Mouse (Mus musculus): Measurements from ENCODE around the gene Ssc5d.

The Ssc5d gene

GRCm38 (mm10) chr7:4948386-4948785, 22.8 kb downstream of the Ssc5d start:
- no peak for DNase-seq (ENCODE audit: low spot score)

DNA sequence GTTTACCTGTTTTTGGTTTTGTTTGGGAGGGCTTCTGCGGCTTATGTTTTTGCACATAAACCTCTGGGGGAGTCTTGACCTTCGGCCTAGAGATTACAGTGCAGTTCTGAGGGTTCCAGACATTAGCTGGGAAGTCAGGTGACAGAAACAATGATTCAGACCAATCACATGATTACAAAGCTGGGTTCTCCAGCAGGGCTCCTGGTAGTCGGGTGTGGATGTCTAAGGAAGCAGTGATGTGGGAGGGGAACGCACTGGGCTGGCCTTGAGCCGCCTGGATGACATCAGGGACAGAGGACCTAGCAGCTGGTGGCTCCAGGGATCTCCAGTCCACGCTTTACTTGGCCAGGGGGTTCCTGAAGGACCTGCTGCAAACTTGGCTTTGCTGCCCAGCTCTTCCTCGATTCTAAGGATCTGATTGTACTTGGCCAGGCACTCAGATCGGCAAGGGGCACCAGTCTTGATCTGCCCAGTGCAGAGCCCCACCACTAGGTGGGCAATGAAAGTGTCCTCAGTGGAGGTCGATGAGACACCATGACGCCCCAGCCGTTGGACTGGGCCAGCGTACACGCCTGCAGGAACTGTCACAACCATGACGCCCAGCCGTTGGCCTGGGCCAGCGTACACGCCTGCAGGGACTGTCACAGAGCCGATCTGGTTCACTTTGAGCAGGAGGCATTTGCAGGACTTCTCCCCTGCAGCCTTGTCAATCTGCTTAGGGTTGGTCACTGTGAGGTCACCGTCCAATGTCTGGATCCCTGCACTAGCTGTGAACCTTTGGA, 25.2 kb downstream of the Ssc5d start:
- DNase-seq (ENCODE audit: low spot score): no peak

DNA sequence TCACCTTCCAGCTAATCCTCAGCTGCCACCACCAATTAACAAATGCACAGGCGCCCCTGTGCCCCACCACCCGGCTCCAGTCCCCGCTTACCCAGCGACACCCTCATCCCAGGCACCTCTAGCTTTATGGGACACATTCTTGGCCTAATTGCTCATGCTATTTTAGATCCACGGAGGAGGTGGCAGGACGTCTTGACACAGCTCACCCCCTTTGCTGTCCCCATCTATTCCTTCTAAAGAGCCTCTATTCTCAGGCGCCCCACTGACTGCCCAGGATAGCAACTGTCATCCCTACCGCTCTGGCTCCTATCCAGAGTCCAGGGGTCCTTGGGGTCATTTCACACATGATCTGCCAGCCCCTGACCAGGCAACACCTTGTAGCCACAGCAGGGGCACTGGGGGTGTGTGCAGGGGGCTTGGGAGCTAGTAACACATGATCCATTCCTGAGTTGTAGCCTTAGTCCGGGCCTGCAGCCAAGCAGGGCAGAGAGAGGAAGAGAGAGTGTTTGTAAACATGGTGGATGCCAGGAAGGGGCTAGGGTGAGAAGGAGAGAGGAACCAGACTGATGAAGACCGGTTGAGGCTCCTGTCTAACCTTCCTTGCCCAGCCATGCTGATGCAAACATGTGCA, 28.3 kb downstream of the Ssc5d start:
- DNase-seq (ENCODE audit: low spot score): no peak

DNA sequence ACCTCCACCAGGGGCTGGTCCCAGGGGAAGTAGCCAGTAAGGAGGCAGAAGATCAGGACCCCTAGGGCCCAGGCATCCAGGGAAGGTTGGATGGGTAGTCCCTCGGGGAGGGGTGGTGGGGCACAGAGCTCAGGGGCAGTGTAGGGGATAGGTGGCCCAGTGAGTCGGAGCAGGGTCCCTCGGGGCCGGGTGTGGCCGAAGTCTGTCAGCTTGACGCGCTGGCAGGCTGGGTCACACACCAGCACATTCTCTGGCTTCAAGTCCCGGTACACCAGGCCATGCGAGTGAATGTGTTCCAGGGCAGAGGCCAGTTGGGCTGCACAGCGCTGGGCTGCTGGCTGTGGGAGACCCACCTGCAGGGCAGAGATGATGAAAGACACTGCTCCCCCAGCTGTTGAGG, 31.8 kb downstream of the Ssc5d start:
- DNase-seq (ENCODE audit: low spot score): no peak

DNA sequence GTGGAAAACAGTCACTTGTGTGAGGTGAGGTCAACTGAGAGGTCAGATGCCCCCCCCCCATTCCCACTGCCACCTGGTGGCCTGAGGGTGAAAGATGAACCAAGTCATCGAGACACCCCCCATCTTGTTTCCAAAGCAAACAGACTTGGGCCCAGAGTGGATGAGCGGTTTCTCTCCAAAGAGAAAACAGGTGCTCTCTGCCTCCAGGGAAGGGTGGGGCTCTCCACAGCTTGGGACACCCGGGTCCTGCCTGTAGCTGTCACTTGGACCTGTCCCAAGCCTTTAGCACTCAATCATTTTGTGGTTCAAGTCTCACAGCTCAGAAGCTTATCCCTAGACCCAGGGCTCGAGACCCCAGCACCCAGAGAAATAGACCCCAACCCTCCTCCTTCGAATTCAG, 37.9 kb downstream of the Ssc5d start:
- no peak for DNase-seq (ENCODE audit: low spot score)

DNA sequence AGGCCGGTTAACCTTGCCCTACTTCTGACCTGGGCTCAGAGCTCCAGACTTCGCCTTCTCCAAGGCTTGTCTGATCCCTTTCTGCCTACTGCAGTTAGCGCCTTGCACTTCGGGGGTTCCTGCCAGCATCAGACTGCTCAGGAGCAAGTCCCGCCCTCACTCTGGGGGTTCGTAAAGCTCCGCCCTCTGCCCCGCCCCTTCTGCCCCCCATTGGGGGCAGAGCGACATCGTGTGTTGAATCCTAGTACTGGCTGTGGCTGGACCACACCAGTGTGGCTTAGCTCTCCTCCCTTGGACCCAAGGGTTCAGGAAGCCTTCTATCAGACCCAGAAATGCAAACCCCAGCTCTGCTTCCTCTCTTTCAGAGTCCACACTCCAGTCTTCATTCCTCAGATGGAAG, 38.7 kb downstream of the Ssc5d start, which contains the start of gene Sbk2:
Gene Sbk2 (minus strand): TSS at position 135 of the 400 bp plus-strand sequence.
- DNase-seq (ENCODE audit: low spot score): peak; percentile 43

GRCm38 (mm10) chr7:4964988-4965387, 39.4 kb downstream of the Ssc5d start:
- DNase-seq (ENCODE audit: low spot score): no peak

DNA sequence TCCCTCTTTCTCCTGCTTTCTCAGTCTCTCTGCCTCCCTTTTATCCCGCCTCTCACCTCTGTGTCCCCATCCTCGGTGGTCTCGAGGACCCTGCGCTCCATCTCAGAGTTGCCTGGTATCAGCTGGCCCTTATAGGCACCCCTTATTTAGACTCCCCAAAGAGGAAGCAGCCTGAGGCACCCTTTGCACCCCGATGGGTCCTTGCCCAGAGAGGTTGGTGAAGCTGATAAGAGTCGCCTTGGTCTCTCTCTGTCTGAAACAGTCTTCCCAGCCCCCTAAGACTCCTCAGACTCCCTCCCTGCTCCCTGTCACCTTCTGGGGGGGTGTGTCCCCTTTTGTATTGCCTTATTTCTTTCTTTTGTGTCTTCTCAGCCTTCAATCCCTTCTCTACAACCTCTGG, 45.5 kb downstream of the Ssc5d start, which contains the start of gene Sbk3:
Gene Sbk3 (minus strand): TSS at position 101 of the 400 bp plus-strand sequence.
- no peak for DNase-seq (ENCODE audit: low spot score)

GRCm38 (mm10) chr7:4971710-4972109, 46.1 kb downstream of the Ssc5d start:
- no peak for DNase-seq (ENCODE audit: low spot score)

- DNase-seq (ENCODE audit: low spot score): no peak
Measured at GRCm38 (mm10) chr7:4972321-4973047, 46.9 kb downstream of the Ssc5d start.

DNA sequence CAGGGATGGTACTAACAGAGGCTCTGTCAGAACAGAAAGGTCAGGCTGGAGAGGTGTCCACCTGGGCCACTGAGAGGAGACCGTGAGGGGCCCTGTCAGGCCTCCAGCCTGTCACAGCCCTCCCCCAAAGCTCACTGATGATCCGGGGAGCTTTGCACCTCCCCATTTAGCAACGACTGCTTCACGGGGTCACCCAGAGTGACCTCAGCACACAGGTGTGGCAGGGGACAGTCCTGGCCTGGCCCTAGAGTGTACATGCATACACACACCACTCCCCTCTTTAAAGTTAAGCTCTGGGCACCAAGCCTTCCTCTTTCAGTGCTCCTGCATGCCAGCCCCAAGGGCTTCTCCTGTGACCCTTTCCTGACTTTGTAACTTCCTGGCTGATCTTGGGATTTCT, 49.9 kb downstream of the Ssc5d start:
- DNase-seq (ENCODE audit: low spot score): no peak

- DNase-seq (ENCODE audit: low spot score): no peak
Measured at GRCm38 (mm10) chr7:4976832-4977231, 51.2 kb downstream of the Ssc5d start.

DNA sequence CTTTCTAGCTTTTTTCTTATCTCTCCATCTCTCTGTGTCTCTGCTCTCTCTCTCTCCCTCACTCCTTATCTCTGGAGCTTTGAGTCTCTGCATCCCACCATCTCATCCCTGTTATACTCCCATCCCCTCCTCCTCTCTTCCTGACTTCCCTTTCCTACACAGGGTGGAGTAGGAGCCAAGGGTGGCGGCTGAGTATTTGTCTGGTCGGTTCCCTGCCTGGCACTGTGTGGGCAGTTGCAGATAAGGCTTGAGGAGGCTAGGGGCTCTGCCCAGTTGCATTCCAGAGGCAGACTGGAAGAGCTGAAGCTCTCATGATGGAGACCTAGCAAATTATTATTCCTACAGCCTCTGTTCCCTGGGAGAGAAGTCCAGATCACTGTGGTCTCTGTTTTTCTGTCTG, 62.7 kb downstream of the Ssc5d start:
- no peak for DNase-seq (ENCODE audit: low spot score)

- DNase-seq (ENCODE audit: low spot score): no peak
Measured at GRCm38 (mm10) chr7:4993347-4993998, 67.9 kb downstream of the Ssc5d start.

DNA sequence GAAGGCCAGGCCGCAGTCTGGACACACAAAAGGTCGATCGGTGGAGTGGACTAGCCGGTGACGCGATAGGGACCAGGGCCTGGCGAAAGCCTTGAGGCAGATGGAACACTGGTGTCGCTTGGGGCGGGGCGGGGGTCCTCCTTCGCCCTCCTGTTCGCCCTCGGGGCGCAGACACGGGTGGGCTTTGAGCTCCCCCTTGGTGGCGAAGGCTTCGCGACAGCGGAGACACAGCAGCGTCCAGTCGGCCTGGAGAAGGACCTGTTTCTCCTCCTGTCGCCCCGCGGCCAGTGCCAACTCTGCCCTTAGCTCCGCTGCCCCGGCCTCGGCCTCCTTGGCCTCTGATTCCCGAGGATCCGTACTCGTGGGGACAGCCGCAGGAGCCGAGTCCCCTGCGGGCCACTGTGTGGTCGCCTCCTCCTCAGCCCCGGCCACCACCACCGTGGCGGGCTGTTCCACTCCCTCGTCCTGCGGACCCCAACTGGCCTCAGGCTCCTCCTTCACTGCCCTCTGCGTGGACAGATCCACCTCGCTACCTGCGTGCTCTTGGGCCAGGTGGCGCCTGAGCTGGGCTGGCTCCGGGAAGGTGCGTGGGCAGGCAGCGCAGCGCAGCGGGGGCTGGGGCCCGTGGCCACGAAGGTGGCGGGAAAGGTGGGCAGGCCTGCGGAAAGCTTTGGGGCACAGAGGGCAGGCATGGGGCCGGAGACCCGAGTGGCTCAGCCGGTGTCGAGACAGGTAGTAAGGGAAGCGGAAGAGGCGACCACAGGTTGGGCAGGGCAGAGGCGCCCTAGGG, 68.6 kb downstream of the Ssc5d start:
- no peak for DNase-seq (ENCODE audit: low spot score)
